Mouse (Mus musculus): ENCODE data around the gene Prr12. TPM values are rescaled to one million over a fixed set of nuclear protein-coding genes. Genes with fewer than 3 reads are reported as not detected.
"Not testable (repeated sequence)": the region's sequence is repeated elsewhere in the genome, so short reads cannot be mapped to it uniquely, and the experiment has no call there.

Prr12 gene
- polyA plus RNA-seq, 1 experiment from 2014 or later: 2.0 TPM

DNA sequence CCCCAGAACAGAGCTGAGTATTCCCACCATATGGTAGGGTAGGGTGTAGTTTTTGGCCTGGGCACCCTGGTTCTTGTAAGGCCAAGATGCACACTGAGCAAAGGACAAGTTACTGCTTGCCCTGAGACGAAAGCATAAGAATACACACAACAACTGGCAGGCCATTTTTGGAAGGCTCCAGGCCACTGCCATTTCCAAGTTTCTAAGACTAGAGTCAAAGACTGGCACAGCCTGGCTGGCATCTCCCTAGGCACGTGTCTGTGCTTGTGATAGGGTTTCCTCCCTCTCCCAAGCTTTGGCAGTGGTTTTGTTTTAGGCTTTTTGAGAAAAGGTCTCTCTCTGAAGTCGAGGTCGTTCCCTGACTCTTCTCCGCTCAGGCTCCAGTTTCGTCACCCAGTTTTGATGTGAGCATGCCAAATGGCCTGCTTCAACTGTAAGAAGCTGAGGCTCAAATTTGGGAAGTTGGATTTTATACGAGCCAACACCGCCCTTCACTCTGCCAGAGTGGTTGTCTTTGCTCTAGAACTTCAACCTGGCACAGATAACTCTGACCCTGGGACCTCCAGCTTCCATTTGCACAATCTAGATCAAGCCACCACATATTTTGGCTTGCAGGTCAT is 27.0 kb downstream of the Prr12 start:
- H3K27ac ChIP-seq (ENCODE audit: low read length): no peak overlapping the region
- ATAC-seq (ENCODE audit: low read depth): no peak

DNA sequence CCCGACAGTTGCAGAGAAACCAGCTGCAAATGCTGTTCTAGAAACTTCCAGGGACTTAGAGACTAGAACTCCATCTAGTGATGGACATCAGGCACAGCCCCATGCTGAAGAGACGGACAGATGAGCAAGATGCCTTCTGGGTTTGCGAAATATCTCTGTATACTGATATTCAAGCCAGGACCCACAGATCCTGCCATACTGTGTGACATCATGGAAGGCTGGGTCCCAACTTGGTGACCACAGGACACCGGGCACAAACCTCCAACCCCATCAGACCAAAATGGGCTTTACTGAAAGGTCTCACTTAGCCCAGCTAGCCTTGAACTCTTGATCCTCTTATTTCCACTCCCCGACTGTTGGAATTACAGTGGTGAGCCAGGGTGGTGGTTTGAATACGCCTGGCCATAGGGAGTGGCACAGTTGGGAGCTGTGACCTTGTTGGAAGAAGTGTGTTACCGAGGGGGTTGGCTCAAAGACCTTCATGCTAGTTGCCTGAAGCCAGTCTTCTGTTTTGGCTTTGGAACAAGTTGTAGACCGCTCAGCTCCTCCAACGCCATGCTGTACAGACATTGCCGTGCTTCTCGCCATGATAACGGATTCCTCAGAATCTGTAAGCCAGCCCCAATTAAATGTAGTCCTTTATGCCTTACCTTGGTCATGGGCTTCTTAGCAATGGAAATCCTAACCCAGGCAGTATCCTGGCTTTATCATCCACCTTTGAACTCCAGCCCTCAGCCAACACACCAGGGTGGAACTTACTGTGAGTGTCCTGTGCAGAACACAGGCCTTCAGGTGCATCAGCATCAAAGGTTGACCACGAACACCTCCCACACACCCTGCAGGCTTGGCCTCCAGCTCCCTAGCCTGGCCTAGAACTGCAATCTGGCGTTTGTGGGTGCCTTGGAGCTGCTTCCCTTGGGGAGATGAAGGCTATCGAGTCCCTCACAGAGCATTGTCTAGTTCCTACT is 28.1 kb downstream of the Prr12 start:
- WGBS (ENCODE audit: insufficient replicate concordance): 69% methylated on average over 15 of the region's 15 CpGs
- peaks cover under 1% of the 10 kb centered on the region; the same call in 1 of the 2 replicates for H3K36me3 ChIP-seq (ENCODE audit: control insufficient read depth, insufficient read depth)
- peak; percentile 28; the same call in 1 of the 2 replicates for ATAC-seq (ENCODE audit: low read depth)

More for the DNA sequence above, 27.0 kb downstream of the Prr12 start:
- 53% methylated on average over 8 of the region's 8 CpGs for WGBS (ENCODE audit: insufficient replicate concordance)
- no peaks in the 10 kb centered on the region for H3K4me1 ChIP-seq (ENCODE audit: control insufficient read depth, low read depth, low read length)
- H3K9me3 ChIP-seq (replicated peaks; ENCODE audit: control insufficient read depth, low read length): no peaks in the 10 kb centered on the region
- H3K4me2 ChIP-seq (ENCODE audit: low read depth, low read length): no peak overlapping the region
- no peak overlapping the region for H3K9ac ChIP-seq (ENCODE audit: low read depth, low read length)
- H3K36me3 ChIP-seq (ENCODE audit: control insufficient read depth, insufficient read depth): peaks cover 2% of the 10 kb centered on the region
- H3K27me3 ChIP-seq (ENCODE audit: control insufficient read depth, insufficient read depth, low read depth, low read length): no peaks in the 10 kb centered on the region
- H3K4me3 ChIP-seq (ENCODE audit: low read depth, low read length): no peak overlapping the region

DNA sequence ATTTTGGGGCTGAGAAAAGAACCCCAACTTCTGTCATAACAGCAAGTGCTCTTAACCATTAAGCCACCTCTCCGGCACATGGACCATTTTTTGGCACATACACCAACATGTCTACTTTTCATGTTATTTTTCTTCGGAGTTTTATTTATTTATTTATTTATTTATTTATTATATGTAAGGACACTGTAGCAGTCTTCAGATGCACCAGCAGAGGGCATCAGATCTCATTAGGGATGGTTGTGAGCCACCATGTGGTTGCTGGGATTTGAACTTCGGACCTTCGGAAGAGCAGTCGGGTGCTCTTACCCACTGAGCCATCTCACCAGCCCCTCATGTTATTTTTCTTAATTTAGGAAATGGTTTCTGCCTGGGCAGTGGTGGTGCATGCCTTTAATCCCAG is 29.0 kb downstream of the Prr12 start:
- not testable (repeated sequence) for H3K9me3 ChIP-seq (replicated peaks; ENCODE audit: control insufficient read depth, low read length); H3K36me3 ChIP-seq (ENCODE audit: control insufficient read depth, insufficient read depth); H3K27me3 ChIP-seq (ENCODE audit: control insufficient read depth, insufficient read depth, low read depth, low read length); H3K4me1 ChIP-seq (ENCODE audit: control insufficient read depth, low read depth, low read length); ATAC-seq (ENCODE audit: low read depth); H3K9ac ChIP-seq (ENCODE audit: low read depth, low read length); H3K4me2 ChIP-seq (ENCODE audit: low read depth, low read length); H3K27ac ChIP-seq (ENCODE audit: low read length); H3K4me3 ChIP-seq (ENCODE audit: low read depth, low read length)
- WGBS (ENCODE audit: insufficient replicate concordance): 59% methylated on average over 5 of the region's 5 CpGs

More for the DNA sequence above, 28.1 kb downstream of the Prr12 start:
- Histone ChIP-seq H3K4me3 (ENCODE audit: low read depth, low read length) (no peak overlapping the region), H3K4me2 (ENCODE audit: low read depth, low read length) (no peak overlapping the region), H3K4me1 (ENCODE audit: control insufficient read depth, low read depth, low read length) (no peaks in the 10 kb centered on the region), H3K9me3 (replicated peaks; ENCODE audit: control insufficient read depth, low read length) (no peaks in the 10 kb centered on the region), H3K27me3 (ENCODE audit: control insufficient read depth, insufficient read depth, low read depth, low read length) (no peaks in the 10 kb centered on the region), H3K27ac (ENCODE audit: low read length) (no peak overlapping the region), H3K9ac (ENCODE audit: low read depth, low read length) (no peak overlapping the region)

DNA sequence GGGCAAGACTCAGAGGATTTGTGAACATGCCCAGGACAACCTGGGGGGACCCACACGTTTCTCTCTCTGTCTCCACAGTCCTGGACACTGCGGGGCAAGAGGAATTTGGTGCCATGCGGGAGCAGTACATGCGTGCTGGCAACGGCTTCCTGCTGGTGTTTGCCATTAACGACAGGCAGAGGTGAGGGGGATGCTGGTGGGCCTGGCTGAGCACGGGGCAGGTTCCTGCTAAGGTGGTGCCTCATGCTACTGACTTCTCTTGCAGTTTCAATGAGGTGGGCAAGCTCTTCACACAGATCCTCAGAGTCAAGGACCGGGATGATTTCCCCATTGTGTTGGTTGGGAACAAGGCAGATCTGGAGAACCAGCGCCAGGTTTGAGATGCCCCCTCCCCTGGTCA is 32.5 kb downstream of the Prr12 start:
- ATAC-seq (ENCODE audit: low read depth): no peak
- Histone ChIP-seq H3K4me1 (ENCODE audit: control insufficient read depth, low read depth, low read length) (peaks cover 22% of the 10 kb centered on the region), H3K27me3 (ENCODE audit: control insufficient read depth, insufficient read depth, low read depth, low read length) (peaks cover 3% of the 10 kb centered on the region; the same call in 1 of the 2 replicates), H3K36me3 (ENCODE audit: control insufficient read depth, insufficient read depth) (no peaks in the 10 kb centered on the region), H3K4me2 (ENCODE audit: low read depth, low read length) (no peak overlapping the region), H3K4me3 (ENCODE audit: low read depth, low read length) (no peak overlapping the region), H3K9ac (ENCODE audit: low read depth, low read length) (no peak overlapping the region), H3K9me3 (replicated peaks; ENCODE audit: control insufficient read depth, low read length) (no peaks in the 10 kb centered on the region), H3K27ac (ENCODE audit: low read length) (no peak overlapping the region)
- WGBS (ENCODE audit: insufficient replicate concordance): 64% methylated on average over 9 of the region's 9 CpGs

DNA sequence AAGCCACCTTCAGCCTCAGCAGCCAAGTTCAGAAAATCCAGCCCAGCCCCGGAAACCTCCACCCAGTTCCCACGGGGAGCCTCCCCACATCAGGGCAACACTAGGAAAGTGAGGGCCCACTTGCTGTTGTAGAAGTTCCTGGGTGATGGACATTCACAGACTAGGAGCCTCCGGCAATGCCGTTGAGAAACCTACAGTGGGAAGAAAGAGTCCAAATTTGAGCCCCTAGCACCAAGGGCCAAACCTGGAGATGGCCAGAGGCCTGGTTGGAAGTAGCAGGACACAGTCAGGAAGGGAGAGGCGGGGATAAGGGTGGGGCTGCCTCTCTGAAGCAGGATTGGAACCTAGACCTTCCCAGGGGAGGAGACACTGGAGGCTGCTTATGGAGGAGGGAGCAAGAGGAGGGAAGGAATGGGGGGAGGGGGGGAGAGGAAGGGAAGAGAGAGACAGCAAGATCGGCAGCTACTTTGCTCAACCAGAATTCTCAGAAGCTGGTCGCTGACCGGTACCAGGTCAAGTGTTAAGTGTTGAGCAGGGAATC is 33.6 kb downstream of the Prr12 start:
- H3K27me3 ChIP-seq (ENCODE audit: control insufficient read depth, insufficient read depth, low read depth, low read length): peaks cover 3% of the 10 kb centered on the region; the same call in 1 of the 2 replicates
- H3K4me1 ChIP-seq (ENCODE audit: control insufficient read depth, low read depth, low read length): peaks cover 33% of the 10 kb centered on the region
- no peaks in the 10 kb centered on the region for H3K36me3 ChIP-seq (ENCODE audit: control insufficient read depth, insufficient read depth)
- no peak overlapping the region for H3K27ac ChIP-seq (ENCODE audit: low read length)
- H3K4me2 ChIP-seq (ENCODE audit: low read depth, low read length): no peak overlapping the region
- no peaks in the 10 kb centered on the region for H3K9me3 ChIP-seq (replicated peaks; ENCODE audit: control insufficient read depth, low read length)
- no peak overlapping the region for H3K9ac ChIP-seq (ENCODE audit: low read depth, low read length)
- H3K4me3 ChIP-seq (ENCODE audit: low read depth, low read length): no peak overlapping the region
- 25% methylated on average over 8 of the region's 8 CpGs for WGBS (ENCODE audit: insufficient replicate concordance)
- no peak for ATAC-seq (ENCODE audit: low read depth)

DNA sequence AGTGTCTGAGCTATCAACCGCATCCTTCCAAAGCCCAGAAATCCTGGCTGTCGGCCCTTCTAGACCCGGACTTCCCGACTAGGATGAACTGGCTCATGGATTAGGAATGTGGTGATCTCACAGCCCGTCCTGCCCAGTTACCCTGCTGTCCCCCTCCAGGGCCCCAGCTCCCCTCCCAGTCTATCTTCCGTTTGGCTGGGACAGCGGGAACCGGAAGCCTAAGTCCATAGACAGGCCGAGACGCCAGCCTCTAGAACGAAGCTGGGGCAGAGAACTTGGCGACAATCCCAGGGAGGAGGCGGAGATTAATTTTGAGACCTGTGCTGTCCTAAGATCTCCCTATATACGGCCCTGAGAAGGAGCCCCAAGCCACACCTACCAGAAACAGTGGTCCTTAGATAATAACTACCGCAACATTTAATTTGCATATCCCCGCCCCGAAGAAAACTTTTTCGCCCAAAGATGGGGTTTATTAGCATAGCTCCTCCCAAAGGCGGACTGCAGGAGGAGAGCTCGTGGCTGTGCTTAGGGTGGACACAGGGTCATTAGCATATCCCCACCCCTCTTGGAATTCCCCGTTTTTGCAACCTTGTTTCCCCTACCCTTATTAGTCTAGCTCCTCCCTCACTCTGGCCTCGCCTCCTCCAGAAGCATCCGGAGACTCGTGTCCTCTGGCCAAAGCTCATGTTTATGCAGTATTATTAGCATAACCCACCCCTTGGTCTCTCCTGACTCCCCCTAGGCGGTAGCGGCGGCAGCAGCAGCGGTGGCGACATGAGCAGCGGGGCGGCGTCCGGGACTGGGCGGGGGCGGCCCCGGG is 35.2 kb downstream of the Prr12 start, which contains the start of gene Rras:
TSS of gene Rras (plus strand) at position 720 of the 820 bp plus-strand sequence.
- Histone ChIP-seq H3K4me2 (ENCODE audit: low read depth, low read length) (peak within 1 kb of the TSS; percentile 100), H3K4me1 (ENCODE audit: control insufficient read depth, low read depth, low read length) (peaks cover 46% of the 10 kb centered on the region), H3K36me3 (ENCODE audit: control insufficient read depth, insufficient read depth) (peaks cover 3% of the 10 kb centered on the region), H3K9me3 (replicated peaks; ENCODE audit: control insufficient read depth, low read length) (no peaks in the 10 kb centered on the region), H3K27ac (ENCODE audit: low read length) (peak within 1 kb of the TSS; percentile 99), H3K9ac (ENCODE audit: low read depth, low read length) (peak within 1 kb of the TSS; percentile 99), H3K27me3 (ENCODE audit: control insufficient read depth, insufficient read depth, low read depth, low read length) (peaks cover 3% of the 10 kb centered on the region; the same call in 1 of the 2 replicates), H3K4me3 (ENCODE audit: low read depth, low read length) (peak within 1 kb of the TSS; percentile 98)
- peak; percentile 83 for ATAC-seq (ENCODE audit: low read depth)
- WGBS (ENCODE audit: insufficient replicate concordance): under 1% methylated on average over 32 of the region's 36 CpGs

DNA sequence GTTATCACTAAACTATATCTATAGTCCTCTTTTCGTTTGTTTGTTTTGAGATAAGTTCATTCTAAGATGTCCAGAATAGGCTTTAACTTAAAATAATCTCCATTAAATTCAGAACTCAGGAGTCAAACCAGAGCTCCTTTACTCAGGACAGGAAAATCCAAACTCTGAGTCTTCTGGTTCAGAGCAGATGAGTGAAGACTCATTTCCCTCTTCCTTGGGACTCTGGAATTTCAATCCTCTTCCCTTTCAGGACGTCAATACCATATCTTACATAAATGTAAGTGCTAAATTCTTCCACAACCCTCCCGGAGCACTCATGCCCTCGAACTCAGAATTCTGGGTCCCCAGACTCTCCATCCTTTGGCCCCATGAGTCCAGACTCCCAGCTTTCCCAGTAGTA is 35.9 kb downstream of the Prr12 start:
- peak overlapping the region; percentile 99 for H3K9ac ChIP-seq (ENCODE audit: low read depth, low read length)
- no peak for ATAC-seq (ENCODE audit: low read depth)
- peak overlapping the region; percentile 100 for H3K4me2 ChIP-seq (ENCODE audit: low read depth, low read length)
- peak overlapping the region; percentile 98 for H3K4me3 ChIP-seq (ENCODE audit: low read depth, low read length)
- H3K9me3 ChIP-seq (replicated peaks; ENCODE audit: control insufficient read depth, low read length): no peaks in the 10 kb centered on the region
- WGBS (ENCODE audit: insufficient replicate concordance): 2% methylated on average over 4 of the region's 4 CpGs
- H3K27me3 ChIP-seq (ENCODE audit: control insufficient read depth, insufficient read depth, low read depth, low read length): peaks cover 3% of the 10 kb centered on the region; the same call in 1 of the 2 replicates
- peak overlapping the region; percentile 99 for H3K27ac ChIP-seq (ENCODE audit: low read length)
- peaks cover 46% of the 10 kb centered on the region for H3K4me1 ChIP-seq (ENCODE audit: control insufficient read depth, low read depth, low read length)
- peaks cover 7% of the 10 kb centered on the region for H3K36me3 ChIP-seq (ENCODE audit: control insufficient read depth, insufficient read depth)

DNA sequence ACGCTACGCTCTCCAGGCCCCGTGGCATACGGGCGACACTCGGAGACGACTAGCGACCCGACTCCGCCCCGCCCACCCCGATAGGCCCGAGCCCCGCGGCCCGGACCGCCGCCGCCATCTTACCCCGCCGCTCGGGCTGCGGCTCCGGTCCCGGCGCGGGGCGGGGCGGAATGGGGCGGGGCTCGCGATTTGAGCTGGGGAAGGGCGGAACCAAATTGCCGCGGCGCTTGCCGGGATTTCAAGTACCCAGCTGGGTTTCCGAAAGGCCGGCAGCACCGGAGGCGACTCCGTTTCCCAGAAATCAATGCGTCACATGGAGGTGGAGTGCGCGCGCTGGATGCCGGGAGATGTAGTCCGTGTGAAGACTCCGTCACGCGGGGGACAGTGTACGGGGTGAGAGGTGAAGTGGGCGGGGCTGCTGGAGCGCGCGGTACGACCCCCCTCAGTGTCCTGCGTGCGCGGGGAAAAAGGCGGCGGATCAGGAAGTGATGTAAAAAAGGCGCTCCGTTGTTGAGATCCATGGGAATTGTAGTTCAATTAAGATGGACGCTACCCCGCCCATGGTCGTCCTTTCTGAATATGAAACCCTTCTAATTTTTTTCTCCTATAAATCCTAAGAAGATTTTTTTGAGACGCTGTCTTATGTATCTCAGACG is 36.6 kb downstream of the Prr12 start, which contains the start of gene Scaf1:
TSS of gene Scaf1 (minus strand) at position 407 of the 656 bp plus-strand sequence.
- peak; percentile 81 for ATAC-seq (ENCODE audit: low read depth)
- peak within 1 kb of the TSS; percentile 100 for H3K4me2 ChIP-seq (ENCODE audit: low read depth, low read length)
- H3K27me3 ChIP-seq (ENCODE audit: control insufficient read depth, insufficient read depth, low read depth, low read length): peaks cover 3% of the 10 kb centered on the region; the same call in 1 of the 2 replicates
- peaks cover 12% of the 10 kb centered on the region for H3K36me3 ChIP-seq (ENCODE audit: control insufficient read depth, insufficient read depth)
- peak within 1 kb of the TSS; percentile 98 for H3K4me3 ChIP-seq (ENCODE audit: low read depth, low read length)
- H3K9ac ChIP-seq (ENCODE audit: low read depth, low read length): peak within 1 kb of the TSS; percentile 99
- peak within 1 kb of the TSS; percentile 99 for H3K27ac ChIP-seq (ENCODE audit: low read length)
- H3K9me3 ChIP-seq (replicated peaks; ENCODE audit: control insufficient read depth, low read length): no peaks in the 10 kb centered on the region
- WGBS (ENCODE audit: insufficient replicate concordance): under 1% methylated on average over 69 of the region's 69 CpGs
- peaks cover 46% of the 10 kb centered on the region for H3K4me1 ChIP-seq (ENCODE audit: control insufficient read depth, low read depth, low read length)

Data from liver, embryonic 16.5 days (tissue).